Mouse (Mus musculus) erythroblast, embryonic 14.5 days (primary cell): ENCODE results near the gene 1190005I06Rik. TPM values are rescaled to one million over a fixed set of nuclear protein-coding genes. Genes with fewer than 3 reads are reported as not detected.

Experiments
- H3K27me3 ChIP-seq: 2 replicates; pipeline ENCODE4 v1.6.1; 2012; ENCODE audit warnings: inconsistent platforms; ENCODE audit not compliant: control insufficient read depth
- H3K36me3 ChIP-seq: 2 replicates; pipeline ENCODE4 v1.6.1; 2012; ENCODE audit warnings: mild to moderate bottlenecking, inconsistent platforms; ENCODE audit not compliant: control insufficient read depth
- H3K4me1 ChIP-seq: 2 replicates; pipeline ENCODE4 v1.6.1; 2012; ENCODE audit warnings: inconsistent platforms; ENCODE audit not compliant: control insufficient read depth
- H3K4me3 ChIP-seq: replicated peaks from 2 replicates; pipeline ENCODE3; 2012; ENCODE audit warnings: moderate library complexity, mild to moderate bottlenecking, inconsistent platforms
- H3K9me3 ChIP-seq: 2 replicates; pipeline ENCODE4 v1.6.1; 2012; ENCODE audit warnings: low read length, inconsistent platforms, mixed read lengths; ENCODE audit not compliant: control insufficient read depth
- GATA1 ChIP-seq: IDR thresholded peaks from 2 replicates; pipeline ENCODE4 v1.6.1; 2012; ENCODE audit warnings: low read length, inconsistent platforms, mixed read lengths
- TAL1 ChIP-seq: IDR thresholded peaks from 3 replicates; pipeline ENCODE4 v1.6.1; 2012; ENCODE audit warnings: low read length, inconsistent platforms, mixed read lengths
- polyA plus RNA-seq: library from polyadenylated mRNA; stranded (reverse); fragments of >175 nt; gene quantifications from 2 replicates; pipeline ENCODE4 v1.2.3, GENCODE M21; 2012

1190005I06Rik gene
- polyA plus RNA-seq, 1 experiment: 0.20 TPM

- Histone ChIP-seq H3K9me3 (peaks cover 7% of the 10 kb centered on the region), H3K4me3 (no peak overlapping the region), H3K27me3 (peaks cover 47% of the 10 kb centered on the region), H3K36me3 (no peaks in the 10 kb centered on the region), H3K4me1 (peaks cover 11% of the 10 kb centered on the region)
- TF ChIP-seq GATA1 (no peak), TAL1 (no peak)
Measured at GRCm38 (mm10) chr8:120630848-120631247, 16.6 kb downstream of the 1190005I06Rik start.

GRCm38 (mm10) chr8:120630031-120630430 is 17.4 kb downstream of the 1190005I06Rik start:
- Histone ChIP-seq H3K9me3 (peaks cover 10% of the 10 kb centered on the region), H3K36me3 (no peaks in the 10 kb centered on the region), H3K27me3 (peaks cover 40% of the 10 kb centered on the region), H3K4me3 (no peak overlapping the region), H3K4me1 (peaks cover 11% of the 10 kb centered on the region)
- TF ChIP-seq TAL1 (no peak), GATA1 (no peak)

- peaks cover 3% of the 10 kb centered on the region for H3K9me3 ChIP-seq
- peaks cover 13% of the 10 kb centered on the region for H3K27me3 ChIP-seq
- H3K4me3 ChIP-seq: no peak overlapping the region
- H3K36me3 ChIP-seq: no peaks in the 10 kb centered on the region
- H3K4me1 ChIP-seq: peaks cover 4% of the 10 kb centered on the region
- TF ChIP-seq GATA1 (no peak), TAL1 (no peak)
Measured at GRCm38 (mm10) chr8:120627298-120627697, 20.1 kb downstream of the 1190005I06Rik start.

GRCm38 (mm10) chr8:120626461-120626860 is 21.0 kb downstream of the 1190005I06Rik start:
- H3K4me3 ChIP-seq: no peak overlapping the region
- H3K9me3 ChIP-seq: peaks cover 3% of the 10 kb centered on the region; the same call in 1 of the 2 replicates
- TF ChIP-seq TAL1: no peak
- no peak for TF ChIP-seq GATA1
- no peaks in the 10 kb centered on the region for H3K36me3 ChIP-seq
- H3K4me1 ChIP-seq: peaks cover 4% of the 10 kb centered on the region
- H3K27me3 ChIP-seq: peaks cover 5% of the 10 kb centered on the region

GRCm38 (mm10) chr8:120623608-120624007 is 23.8 kb downstream of the 1190005I06Rik start:
- no peaks in the 10 kb centered on the region for H3K27me3 ChIP-seq
- peaks cover 3% of the 10 kb centered on the region; the same call in 1 of the 2 replicates for H3K9me3 ChIP-seq
- no peak for TF ChIP-seq TAL1
- TF ChIP-seq GATA1: no peak
- H3K4me3 ChIP-seq: no peak overlapping the region
- no peaks in the 10 kb centered on the region for H3K36me3 ChIP-seq
- peaks cover 4% of the 10 kb centered on the region for H3K4me1 ChIP-seq

GRCm38 (mm10) chr8:120622161-120622560 is 25.3 kb downstream of the 1190005I06Rik start:
- no peak for TF ChIP-seq GATA1
- TF ChIP-seq TAL1: no peak
- Histone ChIP-seq H3K4me1 (peaks cover 4% of the 10 kb centered on the region), H3K9me3 (peaks cover 3% of the 10 kb centered on the region; the same call in 1 of the 2 replicates), H3K27me3 (no peaks in the 10 kb centered on the region), H3K36me3 (no peaks in the 10 kb centered on the region), H3K4me3 (no peak overlapping the region)

- Histone ChIP-seq H3K36me3 (no peaks in the 10 kb centered on the region), H3K27me3 (peaks cover 3% of the 10 kb centered on the region; the same call in 1 of the 2 replicates), H3K4me1 (peaks cover 4% of the 10 kb centered on the region), H3K9me3 (peaks cover 2% of the 10 kb centered on the region; the same call in 1 of the 2 replicates), H3K4me3 (no peak overlapping the region)
- TF ChIP-seq GATA1 (no peak), TAL1 (no peak)
Measured at GRCm38 (mm10) chr8:120620441-120620840, 27.0 kb downstream of the 1190005I06Rik start.

GRCm38 (mm10) chr8:120619235-120620180 is 27.9 kb downstream of the 1190005I06Rik start:
- TF ChIP-seq TAL1: no peak
- TF ChIP-seq GATA1: no peak
- H3K27me3 ChIP-seq: peaks cover 3% of the 10 kb centered on the region; the same call in 1 of the 2 replicates
- H3K36me3 ChIP-seq: no peaks in the 10 kb centered on the region
- peaks cover 4% of the 10 kb centered on the region for H3K4me1 ChIP-seq
- H3K4me3 ChIP-seq: no peak overlapping the region
- no peaks in the 10 kb centered on the region for H3K9me3 ChIP-seq

- Histone ChIP-seq H3K36me3 (no peaks in the 10 kb centered on the region), H3K9me3 (no peaks in the 10 kb centered on the region), H3K4me1 (no peaks in the 10 kb centered on the region; the same call in none of the 2 replicates), H3K27me3 (peaks cover 16% of the 10 kb centered on the region), H3K4me3 (no peak overlapping the region)
- TF ChIP-seq TAL1: no peak
Measured at GRCm38 (mm10) chr8:120618110-120618509, 29.3 kb downstream of the 1190005I06Rik start.
